Mouse (Mus musculus) forebrain, embryonic 12.5 days (tissue): ENCODE data around the gene Trpc6. TPM values are rescaled to one million over a fixed set of nuclear protein-coding genes. Genes with fewer than 3 reads are reported as not detected.
A peak's percentile ranks its signal among the peaks of the same experiment; 100 is the strongest.

Source experiments
- ATAC-seq: fragments of 200-750 bp; cut with Nextera tagmentation; 2 replicates; pipeline ENCODE4 v1.8.0; 2017; ENCODE audit warnings: moderate TSS enrichment; ENCODE audit not compliant: low FRiP score
- H3K27ac ChIP-seq: fragments of 300-500 bp; sonication (generic); 2 replicates; pipeline ENCODE4 v1.5.1; 2016; ENCODE audit warnings: mild to moderate bottlenecking
- H3K27me3 ChIP-seq: fragments of 300-500 bp; sonication (generic); 2 replicates; pipeline ENCODE4 v1.6.1; 2016; ENCODE audit warnings: mild to moderate bottlenecking
- H3K36me3 ChIP-seq: fragments of 300-500 bp; sonication (generic); replicated peaks from 2 replicates; pipeline ENCODE4 v1.6.1; 2016; ENCODE audit warnings: mild to moderate bottlenecking
- H3K4me1 ChIP-seq: fragments of 300-500 bp; sonication (generic); 2 replicates; pipeline ENCODE4 v1.6.1; 2016
- H3K4me2 ChIP-seq: fragments of 300-500 bp; sonication (generic); 2 replicates; pipeline ENCODE4 v1.6.1; 2016; ENCODE audit warnings: mild to moderate bottlenecking, moderate library complexity
- H3K4me3 ChIP-seq: fragments of 300-500 bp; sonication (generic); replicated peaks from 2 replicates; pipeline ENCODE4 v1.5.1; 2016; ENCODE audit warnings: mild to moderate bottlenecking
- H3K9ac ChIP-seq: fragments of 300-500 bp; sonication (generic); 2 replicates; pipeline ENCODE4 v1.6.1; 2016; ENCODE audit warnings: mild to moderate bottlenecking
- H3K9me3 ChIP-seq: fragments of 300-500 bp; sonication (generic); 2 replicates; pipeline ENCODE4 v1.6.1; 2016
- WGBS: fragments of 180-500 bp; shearing (Covaris S2); methylation state at CpG from one replicate; pipeline ENCODE4 v1.1.7; 2016; 5-methylcytosine and 5-hydroxymethylcytosine counted together
- polyA plus RNA-seq: library from polyadenylated mRNA; unstranded; fragments of >200 nt; fragmentation: Nextera tagmentation; extraction: Ambion mirVana; gene quantifications from 2 replicates; pipeline ENCODE4 v1.2.1, GENCODE M21; 2016

Trpc6 gene
- polyA plus RNA-seq, 1 experiment from 2014 or later: 0.86 TPM

- Histone ChIP-seq H3K4me1 (no peaks in the 10 kb centered on the region), H3K27ac (no peak overlapping the region), H3K4me3 (no peak overlapping the region), H3K4me2 (no peak overlapping the region), H3K9me3 (no peaks in the 10 kb centered on the region), H3K27me3 (no peaks in the 10 kb centered on the region), H3K36me3 (no peaks in the 10 kb centered on the region), H3K9ac (no peak overlapping the region)
- WGBS: 90% methylated on average over 2 of the region's 2 CpGs
- ATAC-seq: no peak
Observed at GRCm38 (mm10) chr9:8693177-8693576, 149.2 kb downstream of the Trpc6 start.

- H3K4me3 ChIP-seq: no peak overlapping the region
- no peaks in the 10 kb centered on the region for H3K36me3 ChIP-seq
- 30% methylated on average over 5 of the region's 5 CpGs for WGBS
Observed at GRCm38 (mm10) chr9:8700669-8701068, 156.7 kb downstream of the Trpc6 start.

GRCm38 (mm10) chr9:8703516-8703915 lies 159.6 kb downstream of the Trpc6 start:
- Histone ChIP-seq H3K36me3 (no peaks in the 10 kb centered on the region), H3K9ac (no peak overlapping the region), H3K27ac (no peak overlapping the region), H3K4me2 (no peak overlapping the region), H3K27me3 (no peaks in the 10 kb centered on the region), H3K4me3 (no peak overlapping the region), H3K9me3 (no peaks in the 10 kb centered on the region), H3K4me1 (no peaks in the 10 kb centered on the region)
- ATAC-seq: no peak
- WGBS: 76% methylated on average over 1 of the region's 1 CpGs

More at GRCm38 (mm10) chr9:8700669-8701068, 156.7 kb downstream of the Trpc6 start:
- no peak overlapping the region for H3K27ac ChIP-seq
- H3K9ac ChIP-seq: no peak overlapping the region
- no peaks in the 10 kb centered on the region for H3K27me3 ChIP-seq
- no peaks in the 10 kb centered on the region for H3K4me1 ChIP-seq
- ATAC-seq: peak; percentile 88
- H3K4me2 ChIP-seq: no peak overlapping the region
- H3K9me3 ChIP-seq: no peaks in the 10 kb centered on the region

GRCm38 (mm10) chr9:8703956-8704355 lies 160.0 kb downstream of the Trpc6 start:
- no peaks in the 10 kb centered on the region for H3K9me3 ChIP-seq
- no peaks in the 10 kb centered on the region for H3K36me3 ChIP-seq
- ATAC-seq: no peak
- H3K27me3 ChIP-seq: no peaks in the 10 kb centered on the region
- 72% methylated on average over 5 of the region's 5 CpGs for whole genome bisulfite sequencing
- no peak overlapping the region for H3K9ac ChIP-seq
- H3K4me3 ChIP-seq: no peak overlapping the region
- H3K4me2 ChIP-seq: no peak overlapping the region
- H3K4me1 ChIP-seq: no peaks in the 10 kb centered on the region
- no peak overlapping the region for H3K27ac ChIP-seq

GRCm38 (mm10) chr9:8710052-8710739 lies 166.3 kb downstream of the Trpc6 start:
- no peak overlapping the region for H3K9ac ChIP-seq
- no peak overlapping the region for H3K4me3 ChIP-seq
- no peaks in the 10 kb centered on the region for H3K27me3 ChIP-seq
- H3K36me3 ChIP-seq: no peaks in the 10 kb centered on the region
- no peak for ATAC-seq
- no peaks in the 10 kb centered on the region for H3K9me3 ChIP-seq
- H3K27ac ChIP-seq: no peak overlapping the region
- 77% methylated on average over 3 of the region's 3 CpGs for WGBS
- no peak overlapping the region for H3K4me2 ChIP-seq
- no peaks in the 10 kb centered on the region for H3K4me1 ChIP-seq

- no peaks in the 10 kb centered on the region for H3K36me3 ChIP-seq
- no peaks in the 10 kb centered on the region for H3K9me3 ChIP-seq
- H3K27ac ChIP-seq: no peak overlapping the region
- no peaks in the 10 kb centered on the region for H3K27me3 ChIP-seq
- 36% methylated on average over 1 of the region's 1 CpGs for WGBS
- no peaks in the 10 kb centered on the region for H3K4me1 ChIP-seq
- no peak overlapping the region for H3K9ac ChIP-seq
- no peak overlapping the region for H3K4me2 ChIP-seq
- no peak for ATAC-seq
- no peak overlapping the region for H3K4me3 ChIP-seq
Observed at GRCm38 (mm10) chr9:8719017-8719416, 175.1 kb downstream of the Trpc6 start.

- Histone ChIP-seq H3K27me3 (no peaks in the 10 kb centered on the region), H3K9me3 (no peaks in the 10 kb centered on the region), H3K9ac (no peak overlapping the region), H3K4me3 (no peak overlapping the region), H3K4me1 (no peaks in the 10 kb centered on the region), H3K27ac (no peak overlapping the region), H3K4me2 (no peak overlapping the region), H3K36me3 (no peaks in the 10 kb centered on the region)
- ATAC-seq: no peak
- WGBS: 94% methylated on average over 3 of the region's 3 CpGs
Observed at GRCm38 (mm10) chr9:8729056-8729455, 185.1 kb downstream of the Trpc6 start.
